Mouse (Mus musculus) activated CD4-positive, CD25-positive, alpha-beta regulatory T cell, adult 9 weeks (primary cell): Measurements from ENCODE around the gene Slc16a12. TPM values are rescaled to one million over a fixed set of nuclear protein-coding genes. Genes with fewer than 3 reads are reported as not detected.

Experiments
- polyA plus RNA-seq: library from polyadenylated mRNA; unstranded; fragments of 100-300 nt; shearing (Covaris generic); gene quantifications from one replicate; pipeline ENCODE4 v1.2.1, GENCODE M21; 2017

Gene Slc16a12
- polyA plus RNA-seq = not detected

DNA sequence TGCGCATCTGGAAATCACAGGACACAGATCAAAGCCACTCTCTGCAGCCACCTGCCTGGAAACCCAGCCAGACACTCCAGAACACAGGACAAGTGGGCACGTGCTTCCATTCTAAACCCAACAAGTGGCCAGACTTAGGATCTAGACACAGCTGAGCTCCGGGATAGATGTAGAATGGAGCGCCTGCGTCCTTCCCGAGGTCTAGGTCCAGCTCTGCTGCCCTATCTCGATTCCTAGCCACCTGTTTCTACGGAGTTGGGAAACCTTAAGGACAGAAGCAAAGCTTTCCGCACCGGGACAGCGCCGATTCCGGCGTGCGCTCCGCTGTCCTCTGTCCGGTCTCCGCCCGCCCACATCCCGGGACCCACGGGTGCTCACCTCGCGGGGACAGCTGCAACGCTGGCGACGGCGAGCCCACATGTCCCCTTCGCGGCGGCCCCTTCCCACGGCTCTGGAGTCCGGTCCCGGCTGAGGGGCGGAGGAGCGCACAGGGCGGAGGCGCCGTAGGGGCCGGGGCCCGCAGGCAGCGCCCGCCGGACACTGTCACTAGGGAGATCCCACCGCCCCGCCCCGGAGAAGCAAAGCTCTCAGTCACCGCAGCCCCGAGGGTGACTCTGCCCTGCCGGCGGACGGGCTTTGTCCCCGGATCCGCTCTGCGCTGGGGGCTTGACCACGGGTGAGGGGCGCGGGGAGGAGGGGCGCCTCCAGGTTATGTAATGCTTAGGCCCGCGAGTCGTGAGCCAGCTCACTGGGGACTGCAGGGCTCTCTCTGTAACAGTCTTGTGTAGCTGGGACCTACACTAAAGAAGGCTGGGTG lies at the start of gene Slc16a12:
TSS of gene Slc16a12 (minus strand) at position 602 of the 817 bp plus-strand sequence.

DNA sequence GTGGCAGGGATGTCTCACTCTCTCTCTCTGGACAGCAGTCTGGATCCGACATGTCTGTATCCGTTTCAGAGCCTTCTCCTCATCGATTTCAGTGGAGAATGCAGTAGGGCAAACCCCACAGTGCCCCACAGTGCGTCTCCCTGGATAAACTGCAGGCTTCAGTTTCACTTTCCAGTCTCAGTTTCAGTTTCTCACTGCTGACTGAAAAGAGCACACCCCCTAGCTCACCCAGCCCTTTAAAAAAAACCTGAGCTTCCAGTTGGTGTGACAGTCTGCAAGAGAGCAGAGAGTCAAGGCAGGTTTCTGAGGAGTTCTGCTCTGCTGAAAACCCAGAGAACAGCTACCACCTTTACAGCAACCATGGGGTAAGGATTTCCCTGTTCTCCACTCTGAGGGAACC lies 106.5 kb downstream of the Slc16a12 start, which contains the start of the genes Ifit1bl2 and Ifit1:
TSS of gene Ifit1bl2 (minus strand) at position 121 of the 400 bp plus-strand sequence.
TSS of gene Ifit1 (plus strand) at position 249 of the 400 bp plus-strand sequence.

Other genes with a start within 250 kb of the Slc16a12 start
- 97.1 TPM for gene Lipa, start 219.8 kb downstream of the Slc16a12 start, polyA plus RNA-seq
- 44.3 TPM for gene Ifit2, start 196.6 kb downstream of the Slc16a12 start, polyA plus RNA-seq
- 41.6 TPM for gene Ifit3, start 163.8 kb downstream of the Slc16a12 start, polyA plus RNA-seq
- gene Ifit1bl1, start 145.3 kb downstream of the Slc16a12 start, polyA plus RNA-seq = 133 TPM
- gene Ifit3b, start 139.3 kb downstream of the Slc16a12 start, polyA plus RNA-seq = 8.0 TPM
- gene Ifit1bl2, start 106.5 kb downstream of the Slc16a12 start, polyA plus RNA-seq = 0.87 TPM
- gene Ifit1, start 106.4 kb downstream of the Slc16a12 start, polyA plus RNA-seq = 42.9 TPM
- 0.28 TPM for gene Pank1, start 132.2 kb upstream of the Slc16a12 start, polyA plus RNA-seq
- gene Kif20b, start 175.1 kb upstream of the Slc16a12 start, polyA plus RNA-seq = 21.6 TPM